Mouse (Mus musculus) ZHBTc4 (cell line): ENCODE measurements at regions not wholly inside any gene's neighbourhood (a gene's known extent, or its start where the extent isn't known, plus 50 kb on each side); places are given as distances from the start of the nearest gene placed in this dataset.

Experiments used
- DNase-seq: peaks from one replicate; pipeline ENCODE4 v3.0.0-alpha.2; 2011; ENCODE audit warnings: low read depth, low spot score

DNA sequence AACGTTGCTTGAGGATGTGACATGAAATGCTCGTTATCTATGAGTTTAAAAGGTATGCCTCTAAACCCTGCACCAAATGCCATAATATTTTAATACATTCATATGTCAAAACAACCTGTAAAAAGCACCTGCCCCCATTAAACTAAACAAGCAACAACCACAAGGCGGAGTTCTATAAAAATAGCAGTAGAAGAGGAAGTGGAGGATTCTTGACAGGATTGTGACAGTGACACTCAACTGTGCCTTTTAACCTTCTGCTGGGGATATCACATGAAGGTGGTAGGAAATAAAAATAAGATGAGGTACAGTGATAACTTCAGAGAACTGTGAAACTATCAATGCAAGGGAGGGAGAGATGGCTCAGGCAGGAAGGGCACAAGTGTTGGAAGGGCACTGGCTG lies 58.6 kb upstream of the Dbx2 start:
- DNase-seq, result no peak

DNA sequence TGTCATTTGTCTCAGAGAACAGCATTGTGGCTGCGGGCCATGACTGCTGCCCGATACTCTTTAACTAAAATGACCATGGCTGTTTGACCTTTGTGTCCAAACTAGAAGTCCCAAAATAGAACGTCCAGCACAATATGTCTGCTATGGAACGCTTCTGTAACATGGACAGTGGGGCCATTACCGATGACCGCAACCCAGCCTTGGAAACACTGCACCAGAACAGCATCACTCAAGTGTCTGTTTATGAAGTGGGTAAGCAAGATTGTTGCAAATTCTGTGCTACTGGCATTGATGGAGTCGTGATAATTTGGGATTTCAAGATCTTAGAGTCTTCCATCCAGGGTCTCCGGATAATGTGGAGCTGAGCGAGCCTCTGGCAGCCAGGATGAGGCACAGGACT lies 60.2 kb upstream of the Dbx2 start:
- DNase-seq, result no peak

DNA sequence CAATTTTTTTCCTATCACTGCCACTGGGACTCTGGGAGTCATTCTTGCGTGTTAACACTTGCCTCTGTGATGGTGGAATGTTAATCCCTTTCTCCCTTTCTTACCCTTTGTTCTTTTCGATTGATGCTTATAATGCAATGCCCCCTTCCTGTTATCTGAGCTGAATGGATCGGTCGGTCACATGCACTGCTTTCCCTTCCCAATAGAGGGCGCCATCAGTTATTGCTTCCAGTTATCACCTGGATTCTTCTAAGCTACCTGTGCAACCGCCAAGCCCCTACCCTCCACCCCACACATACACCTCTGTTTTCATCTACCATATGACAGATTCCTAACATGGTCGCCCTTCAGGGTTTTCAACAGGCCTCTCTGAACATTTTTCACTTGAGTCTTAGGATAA lies 66.9 kb upstream of the Ano6 start:
- peak; percentile 64 for DNase-seq

DNA sequence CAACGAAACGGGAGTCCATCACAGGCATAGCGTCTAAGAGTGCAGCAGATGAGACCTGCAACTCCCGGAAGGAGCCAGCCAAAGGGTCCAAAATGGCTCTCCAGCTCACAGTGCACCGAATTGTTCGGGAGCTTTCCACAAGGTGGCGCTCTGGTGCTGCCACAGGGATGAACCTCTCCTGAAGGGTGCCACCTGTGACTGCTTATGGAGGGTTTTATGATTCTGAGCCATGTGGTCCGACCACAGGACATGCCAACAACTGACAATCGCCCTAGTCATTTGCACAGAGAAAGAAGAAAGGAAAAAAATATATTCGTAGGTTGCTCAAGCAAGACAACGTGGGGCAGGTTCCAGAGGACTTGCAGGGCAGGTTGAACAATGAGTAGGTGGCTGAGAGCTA lies 64.8 kb upstream of the Ano6 start:
- peak; percentile 84 for DNase-seq

DNA sequence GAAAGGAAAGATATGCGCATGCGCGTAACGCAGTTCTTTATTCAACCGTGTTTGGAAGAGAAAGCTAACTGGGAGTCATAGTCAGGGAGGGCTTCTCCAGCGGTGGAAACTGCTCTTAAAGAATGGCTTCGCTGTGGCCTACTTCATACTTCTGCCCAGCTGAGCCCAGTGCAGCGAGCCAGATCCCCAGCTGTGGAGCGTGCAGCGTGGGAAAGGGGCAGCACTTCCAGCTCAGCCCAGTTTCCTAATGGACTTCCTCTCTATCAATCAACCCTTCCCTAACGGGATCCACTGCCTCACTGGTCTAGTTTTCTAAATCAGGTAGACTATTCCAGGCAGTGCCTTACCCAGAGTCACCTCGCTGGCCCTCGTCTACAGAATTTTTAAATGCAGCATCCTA lies 64.1 kb upstream of the Ano6 start:
- no peak for DNase-seq

DNA sequence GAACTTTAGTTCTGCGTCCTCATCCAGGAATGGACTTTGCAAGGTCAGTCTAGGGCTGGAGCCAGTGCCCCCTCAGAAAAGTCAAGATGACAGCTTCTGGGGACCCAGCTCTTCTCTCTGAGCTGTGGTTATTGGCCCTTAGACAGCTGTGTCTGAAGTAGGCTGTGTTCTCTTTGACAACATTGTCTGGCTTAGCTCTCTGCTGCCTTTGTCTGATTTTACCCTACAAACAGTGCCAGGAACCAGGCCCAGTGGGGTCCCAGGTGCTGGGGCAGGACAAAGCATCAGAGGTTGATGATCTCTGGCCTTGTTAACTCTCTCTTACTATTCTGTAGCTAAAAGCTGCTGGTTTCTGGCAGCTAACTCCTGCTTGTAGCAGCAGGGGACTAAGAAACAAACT lies 54.9 kb upstream of the Ano6 start:
- no peak for DNase-seq
